Mouse (Mus musculus) cerebellum, adult (tissue): ENCODE measurements around the gene Olfr632.
"Not testable (repeated sequence)": the region's sequence is repeated elsewhere in the genome, so short reads cannot be mapped to it uniquely, and the experiment has no call there.

ENCODE experiments used
- ATAC-seq: cut with Nextera tagmentation; 2 replicates; pipeline ENCODE4 v1.9.2; 2017; ENCODE audit warnings: mild to moderate bottlenecking, moderate library complexity, mixed read lengths; ENCODE audit not compliant: insufficient number of reproducible peaks, low FRiP score, low TSS enrichment

Gene Olfr632

DNA sequence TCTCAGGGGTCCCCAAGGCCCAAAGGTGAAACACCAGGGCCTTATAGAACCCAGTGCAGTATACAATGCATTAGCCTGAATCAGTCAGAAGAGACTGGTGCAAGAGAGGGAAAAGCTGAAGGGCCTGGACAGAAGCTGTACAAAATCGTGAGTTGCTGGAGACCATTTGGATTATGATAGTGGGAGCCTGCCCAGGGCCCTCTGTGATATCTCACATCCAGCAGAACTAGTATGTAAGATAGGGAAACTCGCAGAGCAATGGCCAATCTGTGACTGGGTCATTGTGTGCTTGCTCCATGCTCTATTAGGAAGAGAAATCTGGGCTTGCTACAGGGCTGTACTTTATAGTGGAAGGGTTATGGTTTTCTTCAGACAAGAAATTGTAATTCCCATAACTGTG, at the start of gene Olfr632:
TSS of gene Olfr632 (plus strand) at position 84 of the 400 bp plus-strand sequence.
- ATAC-seq, result no peak

DNA sequence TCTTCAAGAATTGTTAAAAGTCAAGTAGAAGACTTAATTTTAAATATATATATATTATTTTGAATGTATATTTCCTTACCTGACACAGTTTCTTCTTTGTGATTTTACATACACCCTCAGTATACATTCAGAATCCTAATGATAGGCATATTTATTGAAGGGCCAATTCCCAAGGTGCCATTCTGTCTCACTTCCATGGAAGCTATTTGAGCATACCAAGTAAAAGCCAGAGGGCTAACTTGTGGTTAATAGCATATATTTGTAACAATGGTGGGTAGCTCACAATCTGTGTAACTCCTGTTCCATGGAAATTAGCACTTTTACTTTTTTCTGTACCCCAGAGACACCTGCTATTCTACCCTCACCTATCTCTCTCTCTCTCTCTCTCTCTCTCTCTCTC, 48.0 kb upstream of the Olfr632 start, which contains the start of gene Olfr66:
TSS of gene Olfr66 (minus strand) at position 101 of the 400 bp plus-strand sequence.
- ATAC-seq, result no peak

DNA sequence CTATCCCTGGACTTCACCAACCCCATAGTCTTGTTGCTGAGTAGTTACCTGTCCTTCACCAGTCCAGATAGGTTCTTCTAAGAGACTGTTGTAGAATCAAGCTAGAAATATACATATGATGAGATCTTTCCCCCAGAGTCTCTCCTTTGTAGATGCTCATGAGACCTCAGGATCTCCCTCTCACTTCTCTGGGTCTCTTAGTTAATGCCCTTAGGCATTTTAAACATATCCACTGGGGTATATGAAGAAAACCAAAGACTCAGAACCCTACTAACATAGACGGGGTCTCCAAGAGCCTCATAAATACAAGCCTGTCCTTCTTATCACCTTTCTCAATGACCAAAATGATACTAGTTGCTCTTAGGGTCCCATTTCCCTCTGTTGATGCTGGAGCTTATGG, 39.8 kb upstream of the Olfr632 start, which contains the start of gene Olfr64:
TSS of gene Olfr64 (minus strand) at position 101 of the 400 bp plus-strand sequence.
- ATAC-seq, result no peak

DNA sequence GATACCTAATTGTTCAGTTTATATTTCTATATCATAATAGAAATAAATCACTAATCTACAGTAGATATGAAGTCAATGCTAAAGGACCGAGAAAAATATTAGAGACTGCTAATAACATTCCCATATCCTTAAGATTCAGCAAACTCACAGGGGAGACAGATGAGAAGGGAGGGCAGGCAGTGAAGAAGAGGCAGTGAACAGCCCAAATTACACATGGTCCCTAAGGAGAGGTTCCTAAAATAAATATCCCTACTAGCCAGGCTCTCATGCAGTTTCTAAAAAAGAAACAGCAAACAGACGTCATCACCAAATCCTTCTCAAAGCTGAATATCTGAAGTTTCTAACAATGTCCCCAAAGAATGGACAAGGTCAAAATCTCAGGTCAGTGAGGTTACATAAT, 31.0 kb upstream of the Olfr632 start, which contains the start of gene Olfr65:
TSS of gene Olfr65 (plus strand) at position 301 of the 400 bp plus-strand sequence.
- ATAC-seq, result no peak

DNA sequence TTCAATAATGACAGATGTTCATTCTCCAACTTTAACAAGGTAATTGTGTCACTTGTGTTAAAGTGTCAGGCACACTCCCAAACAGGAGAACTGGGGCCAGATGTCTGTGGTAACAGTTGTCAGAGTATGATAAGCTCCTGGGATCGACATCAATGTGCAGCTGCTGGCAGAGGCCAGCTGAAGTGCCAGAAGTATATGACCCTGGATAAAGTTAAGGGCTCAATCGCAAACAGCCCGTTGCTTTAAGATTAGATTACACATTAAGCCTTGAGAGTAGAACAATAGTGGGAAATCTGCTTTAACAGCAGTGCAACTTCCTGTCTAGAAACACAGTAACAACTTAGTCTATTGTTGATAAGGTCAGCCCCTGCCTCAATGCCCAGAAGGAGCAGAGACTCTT, 24.1 kb upstream of the Olfr632 start:
- no peak for ATAC-seq

DNA sequence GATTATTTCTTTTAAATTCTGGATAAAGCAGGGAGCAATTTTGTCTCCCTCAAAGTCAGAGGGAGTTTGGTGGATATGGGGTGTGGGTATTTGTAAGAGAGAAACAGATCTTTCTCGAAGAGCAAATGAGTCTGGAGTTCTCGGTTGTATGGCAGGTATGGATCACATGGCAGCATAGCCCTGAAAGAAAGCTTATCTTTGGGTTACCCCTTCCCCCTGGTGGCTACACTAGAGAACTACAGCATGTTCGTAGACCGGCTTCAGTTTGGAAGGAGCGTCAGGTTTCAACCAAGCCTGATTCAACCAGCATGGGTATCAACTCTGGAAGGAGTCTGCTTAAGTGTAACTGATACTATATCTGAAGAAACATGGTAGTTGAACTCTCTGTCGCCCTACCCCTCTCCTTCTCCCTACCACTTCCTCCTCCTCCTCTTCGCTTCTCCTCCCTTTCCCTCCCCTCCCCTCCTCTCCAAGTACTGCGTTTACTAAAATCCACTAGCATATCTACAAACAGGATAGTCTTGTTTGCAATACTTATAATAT, 21.1 kb upstream of the Olfr632 start:
- ATAC-seq, result no peak

DNA sequence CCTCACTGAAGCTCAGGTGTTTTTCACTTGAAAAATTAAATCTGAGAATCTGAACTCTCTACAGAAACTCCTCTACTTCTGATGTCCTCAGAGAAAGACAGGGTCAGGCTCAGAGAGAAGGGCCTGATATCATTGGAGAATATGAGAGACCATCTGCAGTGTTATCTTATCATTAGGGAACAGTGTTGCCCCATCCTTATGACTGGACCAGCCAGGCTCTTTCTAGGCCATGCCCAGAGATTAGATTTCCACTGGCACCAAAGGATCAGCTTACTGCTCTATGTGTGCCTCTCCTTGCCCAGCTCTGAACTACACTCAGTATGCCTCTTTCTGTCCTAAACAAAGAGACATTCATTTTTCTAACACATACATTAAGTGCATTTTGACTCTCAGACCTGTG, 18.8 kb upstream of the Olfr632 start:
- no peak for ATAC-seq

DNA sequence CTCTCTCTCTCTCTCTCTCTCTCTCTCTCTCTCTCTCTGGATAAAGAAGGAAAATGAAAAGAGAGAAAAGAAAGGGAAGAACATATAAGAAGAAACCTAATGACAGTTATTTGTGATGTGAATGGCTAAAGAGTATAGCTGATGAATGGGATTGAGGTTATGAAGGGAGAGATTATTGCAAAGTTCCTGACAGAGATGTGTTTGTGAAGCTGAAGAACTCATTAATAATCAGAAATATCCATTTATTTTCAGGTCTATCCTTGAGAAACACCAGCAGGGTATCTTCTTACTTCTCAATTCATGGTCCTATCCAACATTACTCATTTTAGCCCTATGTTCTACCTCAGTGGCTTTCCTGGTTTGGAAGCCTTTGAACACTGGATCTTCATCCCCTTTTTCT, 5.6 kb upstream of the Olfr632 start, which contains the start of gene Olfr631:
TSS of gene Olfr631 (plus strand) at position 301 of the 400 bp plus-strand sequence.
- ATAC-seq, result no peak

DNA sequence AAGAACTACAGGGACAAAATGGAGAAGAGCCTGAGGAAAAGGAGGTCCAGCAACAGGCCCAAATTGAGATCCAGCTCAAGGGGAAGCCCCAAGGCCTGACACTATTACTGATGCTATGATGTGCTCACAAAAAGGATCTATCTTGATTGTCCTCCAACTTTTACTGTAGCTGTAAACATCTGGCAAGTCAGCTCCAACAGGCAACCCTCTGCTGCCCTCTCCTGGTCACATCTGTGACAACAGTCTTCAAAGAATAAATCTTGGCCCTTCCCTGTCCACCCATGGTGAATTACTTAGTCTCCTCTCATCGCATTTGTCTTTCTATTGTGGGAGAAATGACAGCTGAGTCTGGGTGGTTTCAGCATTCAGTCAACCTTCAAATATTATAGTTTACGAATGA, 8.6 kb downstream of the Olfr632 start:
- no peak for ATAC-seq

DNA sequence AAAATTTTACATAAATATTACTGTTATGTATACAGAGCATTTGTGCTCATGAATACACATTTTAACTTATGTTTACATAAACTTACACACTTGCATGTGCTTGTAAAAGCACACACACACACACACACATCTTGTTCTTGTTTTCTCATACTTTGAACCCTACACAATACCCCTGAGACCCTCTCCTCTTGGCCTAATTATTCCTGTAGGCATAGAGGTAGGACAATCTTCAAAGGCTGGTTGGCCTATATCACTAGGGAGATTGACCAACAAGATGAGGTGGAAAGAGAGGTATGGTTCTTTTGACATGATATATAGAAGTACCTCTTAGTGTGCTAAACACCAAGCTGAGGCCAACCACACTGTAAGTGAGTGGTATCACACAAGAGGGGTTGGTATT, 10.0 kb downstream of the Olfr632 start, which contains the start of gene Olfr633:
TSS of gene Olfr633 (plus strand) at position 301 of the 400 bp plus-strand sequence.
- ATAC-seq, result no peak

DNA sequence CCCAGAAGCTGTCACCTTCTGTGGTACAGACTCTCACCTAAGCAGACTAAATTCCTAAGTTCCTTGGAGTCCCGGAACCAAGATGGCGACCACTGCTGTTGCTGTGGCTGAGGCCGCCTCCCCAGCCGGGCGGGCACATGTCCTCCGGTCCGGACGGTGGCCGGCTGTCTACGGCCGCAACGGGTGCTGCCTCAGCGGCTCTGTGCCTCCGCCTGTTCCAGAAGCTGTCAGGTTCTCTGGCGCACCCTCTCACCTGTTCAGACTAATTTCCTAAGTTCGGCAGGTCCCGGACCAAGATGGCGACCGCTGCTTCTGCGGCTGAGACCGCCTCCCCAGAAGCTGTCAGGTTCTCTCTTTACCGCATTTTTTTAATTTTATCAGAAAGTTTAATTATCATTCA, 32.7 kb downstream of the Olfr632 start:
- not testable (repeated sequence) for ATAC-seq

DNA sequence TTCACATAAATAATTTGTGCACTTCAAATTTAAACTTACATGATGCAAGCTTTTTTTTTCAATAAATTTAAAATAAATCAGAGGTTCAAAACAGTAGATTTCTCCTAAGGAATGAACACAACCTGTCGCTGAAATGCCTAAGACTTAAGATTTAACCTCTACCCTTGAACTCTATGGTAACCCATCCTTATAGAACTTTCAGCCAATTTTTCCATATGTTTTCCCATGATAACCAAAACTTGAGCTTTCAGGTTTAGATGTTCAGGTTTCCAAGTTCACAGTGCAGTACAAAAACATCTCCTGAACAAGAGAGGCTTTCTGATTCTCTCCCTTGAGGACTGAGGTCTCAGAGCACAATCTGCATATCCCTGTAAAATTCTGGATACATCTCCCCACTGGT, 36.7 kb downstream of the Olfr632 start, which contains the start of gene Olfr635:
TSS of gene Olfr635 (plus strand) at position 301 of the 400 bp plus-strand sequence.
- ATAC-seq, result no peak

DNA sequence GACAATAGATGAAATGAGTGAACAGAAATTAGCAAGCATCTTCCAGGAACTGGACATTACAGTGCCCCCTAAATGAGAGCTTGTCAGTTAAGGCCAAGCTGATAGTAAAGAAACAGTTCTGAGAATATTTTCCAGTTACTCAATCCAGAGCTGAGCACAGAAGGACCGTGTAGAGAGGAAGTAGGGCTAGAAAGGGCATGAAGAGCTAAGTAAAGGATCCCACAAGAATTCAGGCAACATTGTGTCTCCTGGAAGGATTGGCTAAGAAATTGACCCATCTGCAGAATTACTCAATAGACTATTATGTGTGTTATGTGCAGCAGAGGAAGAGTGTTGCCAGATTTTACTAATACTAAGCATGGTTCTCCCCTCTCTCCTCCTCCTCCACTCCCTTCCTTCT, 37.6 kb downstream of the Olfr632 start:
- no peak for ATAC-seq
